Mouse (Mus musculus): ENCODE measurements around the gene Ms4a6b.
"Not testable (repeated sequence)": the region's sequence is repeated elsewhere in the genome, so short reads cannot be mapped to it uniquely, and the experiment has no call there.

The Ms4a6b gene

DNA sequence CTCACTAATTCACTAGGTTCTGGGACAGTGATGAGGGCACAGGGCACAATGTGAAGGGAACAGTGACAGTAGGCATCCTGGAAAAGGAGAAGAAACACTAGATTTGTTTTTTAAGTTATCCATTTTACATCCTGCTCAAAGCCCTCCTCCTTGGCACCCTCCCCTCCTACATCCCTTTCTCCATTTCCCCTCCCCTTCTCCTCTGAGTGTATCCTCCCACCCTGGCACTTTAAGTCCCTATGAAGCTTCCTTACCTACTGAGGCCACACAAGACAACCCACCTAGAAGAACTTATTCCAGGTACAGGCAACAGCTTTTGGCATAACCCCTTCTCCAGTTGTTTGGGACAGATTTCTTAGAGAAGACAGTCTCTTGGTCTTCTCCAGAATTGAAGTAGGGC is at the start of gene Ms4a6b:
TSS of gene Ms4a6b (plus strand) at position 267 of the 400 bp plus-strand sequence.
- no peak for DNase-seq (ENCODE audit: low spot score)

DNA sequence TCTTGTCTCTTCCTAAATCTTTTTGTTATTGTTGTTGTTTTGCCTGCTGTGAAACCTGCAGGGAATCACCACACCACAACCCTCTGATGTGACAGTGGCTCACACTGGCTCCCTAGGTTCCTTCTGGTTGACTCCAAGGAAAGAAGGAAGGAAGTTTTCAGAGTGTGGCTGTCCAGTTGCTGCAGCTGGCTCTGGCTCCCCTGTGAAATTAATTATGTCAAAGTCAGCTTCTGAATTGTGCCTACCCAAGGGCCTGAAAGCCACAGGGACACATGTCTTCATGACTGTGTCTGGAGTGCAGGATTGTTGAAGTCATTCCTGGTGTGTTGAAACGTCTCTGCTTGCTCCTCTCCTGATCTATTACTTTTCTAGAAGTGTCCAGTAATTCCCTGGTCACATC is 48.0 kb upstream of the Ms4a6b start:
- DNase-seq (ENCODE audit: low spot score) = not testable (repeated sequence)

DNA sequence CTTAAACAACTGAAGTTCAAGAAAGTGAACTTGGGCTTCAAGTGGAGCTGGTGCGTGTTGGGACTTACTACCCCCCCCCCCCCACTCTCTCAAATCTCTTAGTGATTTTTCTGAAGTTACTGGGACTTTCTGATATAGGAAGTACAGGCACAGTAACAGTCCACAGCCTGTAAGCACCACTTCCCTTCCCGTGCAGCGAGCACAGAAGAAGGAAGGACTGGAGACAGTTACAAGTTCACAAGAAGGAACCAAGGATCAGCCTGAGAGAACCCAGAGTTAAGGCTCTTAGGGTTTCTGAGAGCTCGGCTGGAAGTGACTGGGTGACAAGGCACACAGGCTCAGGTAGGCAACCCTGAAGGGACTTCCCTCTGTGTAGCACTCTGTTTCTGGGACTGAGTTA is 47.1 kb upstream of the Ms4a6b start, which contains the start of gene Ms4a6c:
TSS of gene Ms4a6c (plus strand) at position 152 of the 400 bp plus-strand sequence.
- DNase-seq (ENCODE audit: low spot score) = not testable (repeated sequence)

DNA sequence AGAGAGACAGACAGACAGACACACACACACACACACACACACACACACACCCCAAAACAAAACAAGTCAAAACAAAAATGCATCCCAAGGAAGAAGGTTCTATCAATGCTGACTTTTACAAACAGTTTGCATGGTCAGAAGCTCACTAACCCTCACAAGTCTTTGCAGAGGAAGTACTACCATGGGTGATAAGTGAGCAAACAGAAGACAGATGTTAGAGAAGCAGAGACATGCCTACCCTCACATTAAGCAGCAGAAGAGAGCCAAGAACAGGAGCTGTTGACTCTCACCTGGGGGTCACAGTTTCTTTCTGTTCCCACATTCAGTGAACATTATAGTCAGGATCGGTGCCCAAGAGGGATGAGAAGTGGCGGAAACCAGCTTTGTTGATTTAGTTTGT is 36.6 kb upstream of the Ms4a6b start:
- no peak for DNase-seq (ENCODE audit: low spot score)

DNA sequence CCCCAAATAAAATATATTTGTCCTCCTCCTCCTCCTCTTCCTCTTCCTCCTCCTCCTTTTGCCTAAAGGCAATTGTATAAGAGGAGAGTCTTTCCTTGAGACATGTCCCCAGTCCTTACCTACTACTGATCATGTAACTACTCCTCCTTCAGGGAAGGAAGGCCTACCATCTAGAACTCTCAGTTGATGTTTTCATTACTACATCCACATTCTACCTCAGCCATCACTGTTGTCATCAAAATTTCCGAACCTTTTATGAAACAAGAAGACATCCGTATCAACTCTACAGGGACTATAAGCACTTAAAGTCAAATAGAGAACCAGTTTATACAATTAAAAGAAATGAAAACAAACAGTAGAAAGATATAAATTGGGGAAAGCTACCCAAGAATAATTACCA is 33.6 kb upstream of the Ms4a6b start:
- no peak for DNase-seq (ENCODE audit: low spot score)

DNA sequence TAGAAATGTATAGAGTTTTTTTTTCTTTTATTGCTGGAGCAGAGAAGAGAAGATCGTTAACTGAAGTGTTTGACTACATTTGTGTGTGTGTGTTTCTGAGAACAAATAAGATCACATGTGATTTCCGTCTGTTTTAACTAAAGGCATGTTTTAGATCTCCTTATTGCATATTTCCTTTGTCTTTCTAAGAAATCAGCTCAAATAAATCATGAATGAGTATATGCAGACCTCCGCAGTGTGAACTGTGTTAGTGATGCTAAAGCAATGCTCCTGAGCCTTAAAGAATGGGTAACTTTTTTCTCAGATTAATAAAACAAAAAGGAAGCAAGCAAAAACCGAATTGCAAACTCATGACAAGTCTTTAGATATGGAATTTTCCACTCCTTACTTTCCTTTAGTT is 32.4 kb upstream of the Ms4a6b start:
- no peak for DNase-seq (ENCODE audit: low spot score)

DNA sequence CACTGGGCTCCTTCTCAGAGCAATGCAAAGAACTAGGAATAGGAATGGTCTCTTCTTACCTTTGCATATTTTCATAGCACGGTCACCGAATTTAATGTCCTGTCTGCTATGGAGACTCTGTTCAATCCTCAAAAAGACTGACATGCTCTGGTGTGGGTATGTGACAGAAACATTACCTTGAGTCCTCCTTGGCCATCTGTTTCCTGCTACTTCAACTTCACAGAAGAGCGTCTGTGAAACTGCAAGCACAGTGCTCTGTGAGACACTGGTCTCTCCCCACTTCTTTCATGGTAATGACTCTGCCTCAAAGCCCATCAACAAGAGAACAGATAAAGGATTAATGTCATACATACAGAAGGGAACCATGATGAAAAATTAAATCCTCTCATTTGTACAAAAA is 31.9 kb upstream of the Ms4a6b start:
- DNase-seq (ENCODE audit: low spot score) = no peak

DNA sequence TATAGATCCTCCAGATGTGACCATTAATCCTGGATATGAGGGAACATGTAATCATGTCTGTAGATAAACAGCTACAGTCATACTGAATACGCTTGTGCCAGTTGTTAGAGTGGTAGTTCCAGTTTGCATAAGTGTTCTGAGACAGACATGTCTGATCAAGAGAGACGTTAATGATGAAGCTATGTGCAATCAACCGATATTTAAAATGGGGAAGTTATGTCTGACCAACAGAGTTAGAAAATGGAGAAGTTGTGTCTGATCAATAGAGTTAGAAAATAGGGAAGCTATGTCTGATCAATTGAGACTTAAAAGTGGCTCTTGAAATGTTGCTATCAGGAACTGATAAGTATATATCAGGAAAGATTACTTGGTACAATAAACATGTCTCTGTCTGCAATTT is 31.0 kb upstream of the Ms4a6b start:
- no peak for DNase-seq (ENCODE audit: low spot score)

DNA sequence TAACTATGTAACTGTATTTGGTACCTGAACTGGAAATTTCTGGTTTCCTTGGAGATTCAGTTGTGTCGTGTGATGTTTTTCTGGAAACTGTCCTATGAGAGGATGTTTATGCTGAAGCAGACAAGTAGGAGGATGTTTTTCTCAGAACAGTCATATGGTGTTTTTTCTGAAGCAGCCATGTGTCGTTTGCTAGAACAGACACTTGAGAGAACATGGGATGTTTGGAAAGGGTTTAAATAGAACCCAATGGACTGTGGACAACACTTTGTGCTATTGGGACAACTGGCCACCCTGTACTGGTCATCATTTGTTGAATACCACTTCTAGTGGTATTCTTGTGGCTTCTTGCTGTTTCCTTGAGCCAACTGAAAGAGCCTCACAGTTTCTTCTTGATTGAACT is 30.6 kb upstream of the Ms4a6b start, which contains the start of gene Gm8369:
TSS of gene Gm8369 (plus strand) at position 193 of the 400 bp plus-strand sequence.
- no peak for DNase-seq (ENCODE audit: low spot score)

DNA sequence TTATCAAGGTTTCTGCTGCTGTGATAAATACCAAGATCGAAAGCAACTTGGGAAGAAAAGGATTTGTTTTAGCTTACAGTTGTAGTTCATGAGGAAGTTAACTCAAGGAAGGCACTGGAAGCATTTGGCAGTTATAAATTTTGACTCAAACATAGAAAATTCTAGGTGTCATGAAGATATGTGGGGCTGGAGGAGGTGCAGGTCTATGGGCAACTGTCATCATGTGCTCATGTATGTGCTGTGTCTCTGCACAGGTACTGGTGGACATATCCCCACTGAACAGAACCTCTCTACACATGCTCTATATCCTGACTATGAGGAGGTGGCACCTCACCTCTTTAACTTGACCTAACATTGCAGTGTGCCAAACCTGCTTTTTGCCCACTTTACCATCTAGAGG is 29.7 kb upstream of the Ms4a6b start:
- no peak for DNase-seq (ENCODE audit: low spot score)

DNA sequence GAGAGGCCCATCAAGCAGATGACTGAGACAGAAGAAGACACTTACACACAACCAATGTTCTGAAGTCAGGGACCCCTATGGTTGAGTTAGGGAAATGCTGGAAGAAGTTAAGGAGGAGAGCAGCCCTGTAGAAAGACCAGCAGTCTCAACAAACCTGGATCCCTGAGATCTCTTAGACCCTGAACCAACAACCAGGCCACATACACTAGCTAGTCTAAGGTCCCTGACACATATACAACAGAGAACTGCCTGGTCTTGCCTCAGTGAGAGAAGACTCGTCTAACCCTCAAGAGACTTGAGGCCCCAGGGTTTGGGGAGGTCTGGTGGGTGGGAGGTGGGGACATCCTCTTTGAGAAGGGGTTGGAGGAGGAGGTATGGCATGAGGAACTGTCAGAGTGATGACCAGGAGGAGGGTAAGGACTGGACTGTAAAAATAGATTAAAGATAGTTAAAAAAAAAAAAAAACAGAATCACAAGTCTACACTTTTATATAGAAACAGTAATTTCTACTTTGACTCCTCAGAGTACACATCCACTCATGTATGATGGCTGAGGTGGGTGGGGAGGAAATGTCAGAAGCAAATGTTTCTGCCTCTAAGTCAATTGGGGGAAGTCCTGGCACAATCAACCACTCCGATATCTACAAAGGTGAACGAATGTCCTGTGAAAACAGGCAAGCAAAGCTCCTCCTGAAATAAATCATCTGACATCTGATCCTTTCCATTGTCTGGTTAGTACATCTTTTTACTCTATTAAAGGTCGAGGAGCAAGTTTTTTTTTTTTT is 24.7 kb upstream of the Ms4a6b start:
- DNase-seq (ENCODE audit: low spot score) = no peak

DNA sequence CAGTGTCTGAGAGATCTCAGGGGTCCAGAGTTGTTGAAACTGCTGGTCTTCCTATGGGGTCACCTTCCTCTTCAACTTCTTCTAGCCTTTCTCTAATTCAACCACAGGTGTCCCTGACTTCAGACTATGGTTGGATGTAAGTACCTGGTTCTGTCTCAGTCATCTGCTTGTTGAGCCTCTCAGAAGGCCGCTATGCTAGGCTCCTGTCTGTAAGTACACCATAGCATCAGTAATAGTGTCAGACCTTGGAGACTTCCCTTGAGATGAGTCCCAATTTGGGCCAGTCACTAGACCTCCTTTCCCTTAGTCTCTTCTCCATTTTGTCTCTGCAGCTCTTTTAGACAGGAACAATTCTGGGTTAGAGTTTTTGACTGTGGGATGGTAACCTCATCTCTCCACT is 23.6 kb upstream of the Ms4a6b start:
- no peak for DNase-seq (ENCODE audit: low spot score)

DNA sequence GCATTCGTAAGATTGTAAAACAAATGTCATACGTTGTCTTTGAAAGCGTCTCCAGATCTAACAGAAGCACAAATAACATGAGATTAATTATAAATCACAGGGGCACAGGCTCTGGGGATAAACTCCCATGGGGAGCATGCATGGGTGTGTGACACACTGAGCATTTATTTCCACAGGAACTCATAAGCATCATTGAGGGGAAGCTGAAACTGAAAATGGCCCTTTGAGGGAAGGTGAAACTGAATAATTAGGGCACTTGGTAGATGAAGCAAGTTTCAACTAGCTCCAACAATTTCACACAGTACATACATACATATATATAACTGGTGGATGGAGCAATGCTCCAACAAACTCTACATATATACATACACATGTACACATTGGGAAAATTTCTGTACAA is 21.8 kb upstream of the Ms4a6b start:
- no peak for DNase-seq (ENCODE audit: low spot score)

DNA sequence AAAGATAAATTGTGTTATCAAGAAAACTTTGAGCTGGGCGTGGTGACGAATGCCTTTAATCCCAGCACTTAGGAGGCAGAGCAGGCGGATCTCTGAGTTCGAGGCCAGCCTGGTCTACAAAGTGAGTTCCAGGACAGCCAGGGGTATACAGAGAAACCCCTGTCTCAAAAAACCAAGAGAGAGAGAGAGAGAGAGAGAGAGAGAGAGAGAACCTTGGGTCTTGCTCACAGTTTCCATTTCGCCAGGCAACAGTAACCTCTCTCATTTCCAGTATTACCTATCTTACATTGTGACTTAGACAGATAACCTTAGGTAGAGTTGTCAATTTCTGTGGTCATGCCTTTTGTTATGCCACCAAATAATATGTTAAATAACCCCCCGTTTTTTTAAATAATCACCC is 20.0 kb upstream of the Ms4a6b start:
- DNase-seq (ENCODE audit: low spot score) = no peak

DNA sequence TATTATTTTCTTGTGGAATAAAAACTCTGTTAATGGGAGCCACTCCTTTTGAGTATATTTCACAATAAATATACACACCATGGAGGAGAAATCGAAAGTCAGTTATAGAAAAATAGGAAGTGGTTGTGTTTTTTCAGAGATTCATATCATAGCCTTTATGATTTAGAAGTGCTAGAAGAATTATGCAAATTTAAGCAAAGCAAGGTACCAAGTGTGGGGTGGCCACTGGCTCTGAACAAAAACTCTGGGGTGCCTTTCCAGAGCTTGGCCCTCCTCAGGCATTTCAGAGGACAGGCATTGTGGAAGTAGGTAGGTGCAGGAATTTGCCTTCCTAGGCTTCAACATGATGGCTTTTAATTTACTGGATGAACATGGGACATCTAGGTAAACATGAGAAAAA is 19.0 kb upstream of the Ms4a6b start:
- DNase-seq (ENCODE audit: low spot score) = not testable (repeated sequence)

DNA sequence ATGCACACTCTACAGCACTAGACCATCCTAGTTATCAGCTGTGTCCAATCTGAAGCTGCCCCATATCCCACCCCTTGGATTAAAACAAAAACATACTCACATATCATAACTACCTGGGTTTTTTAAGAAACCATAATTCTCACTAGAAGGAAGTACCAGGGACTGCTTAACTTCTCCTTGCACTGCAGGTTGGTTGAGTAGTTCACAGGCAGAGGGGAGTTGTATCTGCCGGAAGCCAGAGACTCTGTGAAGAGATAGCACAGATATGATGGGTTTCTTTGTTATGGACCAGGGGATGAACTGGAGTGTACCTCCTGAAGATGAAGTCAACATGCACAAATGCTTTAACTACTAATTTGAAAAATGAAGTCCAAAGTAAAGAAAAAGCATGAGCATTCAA is 15.5 kb upstream of the Ms4a6b start:
- DNase-seq (ENCODE audit: low spot score) = no peak

DNA sequence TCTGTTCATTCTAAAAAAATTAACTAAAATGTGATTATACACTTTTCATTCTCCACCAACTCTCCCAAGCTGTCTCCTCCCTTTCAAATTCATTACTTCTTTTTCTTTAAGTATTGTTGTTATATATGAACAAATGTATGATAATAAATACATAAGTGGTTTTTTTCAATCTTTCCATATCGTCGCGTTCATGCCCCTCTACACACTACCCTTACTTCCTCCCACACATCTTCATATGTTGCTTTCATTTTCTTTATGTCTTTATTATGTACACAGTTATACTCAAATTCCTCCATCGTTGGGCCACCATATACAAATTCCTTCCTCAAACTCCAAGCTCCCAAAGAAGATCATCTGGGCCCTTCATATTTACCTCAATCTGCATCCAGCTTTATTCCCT is 15.0 kb upstream of the Ms4a6b start:
- DNase-seq (ENCODE audit: low spot score) = no peak

DNA sequence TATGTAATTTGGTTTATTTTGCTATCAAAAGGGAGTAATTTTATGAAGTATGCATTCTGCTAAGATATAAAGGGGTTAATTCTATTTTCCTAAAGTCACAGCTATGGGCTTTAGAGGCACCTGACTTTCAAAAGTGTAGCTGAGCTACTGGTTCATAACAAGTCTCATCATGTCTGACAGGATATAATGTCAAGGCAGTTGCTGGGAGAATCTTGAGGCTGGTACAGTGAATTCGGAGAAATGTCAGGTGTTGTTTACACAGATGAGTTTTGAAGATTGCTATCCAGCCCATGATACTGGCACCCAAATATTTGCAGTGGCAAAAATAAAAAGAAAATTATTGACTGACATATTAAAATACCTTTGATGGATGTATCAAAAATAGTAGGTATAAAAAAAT is 11.5 kb upstream of the Ms4a6b start:
- DNase-seq (ENCODE audit: low spot score) = no peak

DNA sequence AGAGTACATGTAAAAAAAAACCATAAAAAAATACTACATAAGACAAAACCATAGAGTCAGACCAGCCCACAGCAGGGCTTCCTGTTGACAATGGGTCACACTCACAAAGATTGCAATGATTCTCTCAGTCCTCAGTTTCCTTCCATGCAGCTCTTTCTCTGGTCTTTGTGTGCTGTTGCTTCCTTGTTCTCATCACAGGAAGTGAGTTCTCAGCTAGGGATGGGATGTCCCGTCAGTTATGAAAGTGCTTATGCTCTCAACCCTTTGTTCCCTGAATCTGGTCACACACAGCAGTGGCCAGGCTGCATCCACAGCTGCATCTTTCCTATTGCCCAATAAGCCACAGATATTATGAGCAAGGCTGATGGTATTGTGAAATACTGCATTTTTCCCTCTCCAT is 2.9 kb upstream of the Ms4a6b start:
- DNase-seq (ENCODE audit: low spot score) = no peak

DNA sequence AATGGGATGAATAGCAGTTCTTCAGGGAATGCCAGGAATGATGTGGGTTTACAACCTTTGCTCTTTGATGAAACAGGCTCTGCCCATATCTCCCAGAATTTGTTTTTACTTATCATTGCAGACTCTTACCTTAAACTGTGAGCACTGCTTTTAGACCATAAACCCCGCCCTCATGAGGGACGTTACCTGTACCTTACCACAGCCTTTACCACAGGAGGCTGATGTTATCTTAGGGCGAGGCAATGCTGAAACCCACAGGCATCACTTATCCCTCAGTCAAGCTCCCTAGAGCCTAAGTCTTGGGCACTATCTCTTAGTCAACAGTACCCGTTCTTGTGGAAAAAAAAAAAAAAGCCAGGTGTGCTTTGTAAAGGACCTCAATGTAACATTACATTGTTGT is 533 bp downstream of the Ms4a6b start:
- no peak for DNase-seq (ENCODE audit: low spot score)

DNA sequence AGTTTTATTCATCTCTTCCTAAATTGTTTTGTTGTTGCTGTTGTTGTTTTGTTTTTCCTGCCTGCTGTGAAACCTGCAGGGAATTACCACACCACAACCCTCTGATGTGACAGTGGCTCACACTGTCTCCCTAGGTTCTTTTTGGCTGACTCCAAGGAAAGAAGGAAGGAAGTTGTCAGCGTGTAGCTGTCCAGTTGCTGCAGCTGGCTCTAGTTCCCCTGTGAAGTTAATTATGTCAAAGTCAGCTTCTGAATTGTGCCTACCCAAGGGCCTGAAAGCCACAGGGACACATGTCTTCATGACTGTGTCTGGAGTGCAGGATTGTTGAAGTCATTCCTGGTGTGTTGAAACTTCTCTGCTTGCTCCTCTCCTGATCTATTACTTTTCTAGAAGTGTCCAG is 1.1 kb downstream of the Ms4a6b start:
- DNase-seq (ENCODE audit: low spot score) = not testable (repeated sequence)

DNA sequence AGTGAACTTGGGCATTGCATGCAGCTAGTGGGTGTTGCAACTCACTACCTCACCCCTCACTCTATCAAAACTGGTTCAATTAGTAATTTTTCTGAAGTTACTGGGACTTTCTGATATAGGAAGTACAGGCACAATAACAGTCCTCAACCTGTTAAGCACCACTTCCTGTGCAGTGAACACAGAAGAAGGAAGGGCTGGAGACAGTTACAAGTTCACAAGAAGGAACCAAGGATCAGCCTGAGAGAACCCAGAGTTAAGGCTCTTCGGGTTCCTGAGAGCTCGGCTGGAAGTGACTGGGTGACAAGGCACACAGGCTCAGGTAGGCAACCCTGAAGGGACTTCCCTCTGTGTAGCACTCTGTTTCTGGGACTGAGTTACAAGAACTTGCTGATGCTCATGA is 2.0 kb downstream of the Ms4a6b start:
- not testable (repeated sequence) for DNase-seq (ENCODE audit: low spot score)

DNA sequence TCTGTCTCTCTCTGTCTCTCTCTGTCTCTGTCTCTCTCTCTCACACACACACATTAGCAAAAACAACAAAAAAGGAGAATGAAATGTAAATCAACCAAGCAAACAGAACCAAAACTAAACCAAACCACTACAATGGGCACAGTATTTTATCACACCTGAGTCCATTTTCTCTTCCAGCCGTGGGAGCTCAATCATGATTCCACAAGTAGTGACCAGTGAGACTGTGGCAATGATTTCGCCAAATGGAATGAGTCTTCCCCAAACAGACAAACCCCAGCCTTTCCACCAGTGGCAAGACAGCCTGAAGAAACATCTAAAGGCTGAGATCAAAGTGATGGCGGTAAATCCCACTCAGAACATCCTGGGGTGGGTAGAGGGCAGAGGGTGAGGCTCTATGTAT is 3.8 kb downstream of the Ms4a6b start:
- DNase-seq (ENCODE audit: low spot score) = no peak

DNA sequence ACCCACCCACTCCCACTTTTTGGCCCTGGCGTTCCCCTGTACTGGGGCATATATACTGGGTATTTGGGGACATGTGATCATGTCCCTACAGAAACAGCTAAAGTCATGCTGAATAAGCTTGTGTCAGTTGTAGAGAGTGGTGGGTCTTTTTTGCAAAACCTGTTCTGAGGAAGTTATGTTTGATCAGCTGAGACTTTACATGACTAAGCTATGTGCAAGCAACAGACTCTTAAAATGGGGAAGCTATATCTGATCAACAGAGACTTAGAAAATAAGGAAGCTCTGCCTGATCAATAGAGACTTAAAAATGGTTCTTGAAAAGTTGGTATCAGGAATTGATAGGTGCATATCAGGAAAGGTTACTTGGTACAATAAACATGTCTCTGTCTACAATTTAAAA is 17.1 kb downstream of the Ms4a6b start:
- DNase-seq (ENCODE audit: low spot score) = no peak
